Mouse (Mus musculus) lung, embryonic 14.5 days (tissue): ENCODE data around the gene Spg20. TPM values are rescaled to one million over a fixed set of nuclear protein-coding genes. Genes with fewer than 3 reads are reported as not detected.

Experiments
- ATAC-seq: fragments of 200-750 bp; cut with Nextera tagmentation; 2 replicates; pipeline ENCODE4 v1.8.0; 2017; ENCODE audit warnings: mild to moderate bottlenecking, moderate TSS enrichment, moderate library complexity; ENCODE audit not compliant: insufficient read depth
- DNase-seq: peaks from one replicate; pipeline ENCODE4 v3.0.0-alpha.2; 2015
- H3K27ac ChIP-seq: fragments of 300-500 bp; sonication (generic); 2 replicates; pipeline ENCODE4 v1.5.1; 2014; ENCODE audit warnings: low read depth, mild to moderate bottlenecking, moderate library complexity
- H3K27me3 ChIP-seq: fragments of 300-500 bp; sonication (generic); 2 replicates; pipeline ENCODE4 v1.6.1; 2014; ENCODE audit warnings: low read length, control low read depth; ENCODE audit not compliant: insufficient read depth
- H3K36me3 ChIP-seq: fragments of 300-500 bp; sonication (generic); 2 replicates; pipeline ENCODE4 v1.6.1; 2014; ENCODE audit warnings: control low read depth; ENCODE audit not compliant: insufficient read depth
- H3K4me1 ChIP-seq: fragments of 300-500 bp; sonication (generic); 2 replicates; pipeline ENCODE4 v1.6.1; 2014; ENCODE audit warnings: antibody characterized with exemption, control low read depth; ENCODE audit not compliant: insufficient read depth
- H3K4me2 ChIP-seq: fragments of 300-500 bp; sonication (generic); 2 replicates; pipeline ENCODE4 v1.6.1; 2014; ENCODE audit warnings: mild to moderate bottlenecking
- H3K4me3 ChIP-seq: fragments of 300-500 bp; sonication (generic); 2 replicates; pipeline ENCODE4 v1.5.1; 2014; ENCODE audit warnings: low read depth, low read length
- H3K9ac ChIP-seq: fragments of 300-500 bp; sonication (generic); 2 replicates; pipeline ENCODE4 v1.6.1; 2014
- H3K9me3 ChIP-seq: fragments of 300-500 bp; sonication (generic); 2 replicates; pipeline ENCODE4 v1.6.1; 2016; ENCODE audit warnings: low read depth, low read length, control low read depth
- CTCF ChIP-seq: IDR thresholded peaks from 2 replicates; pipeline ENCODE4 v1.5.1; 2016; ENCODE audit warnings: antibody characterized with exemption, low read depth
- WGBS: fragments of 180-500 bp; shearing (Covaris S2); extraction: QIAGEN DNeasy Blood & Tissue Kit; methylation state at CpG from one replicate; pipeline ENCODE4 v1.1.7; 2014; 5-methylcytosine and 5-hydroxymethylcytosine counted together
- polyA plus RNA-seq: library from polyadenylated mRNA; unstranded; fragments of >200 nt; fragmentation: Nextera tagmentation; extraction: Ambion mirVana; gene quantifications from 2 replicates; pipeline ENCODE4 v1.2.1, GENCODE M21; 2014

Gene Spg20
- polyA plus RNA-seq, 1 experiment from 2014 or later: 45.9 TPM

GRCm38 (mm10) chr3:55123064-55123463 lies 11.2 kb downstream of the Spg20 start:
- TF ChIP-seq CTCF: no peak
- no peaks in the 10 kb centered on the region for H3K27me3 ChIP-seq

GRCm38 (mm10) chr3:55129181-55129692 lies 17.3 kb downstream of the Spg20 start:
- TF ChIP-seq CTCF: no peak
- 76% methylated on average over 4 of the region's 4 CpGs for WGBS
- Histone ChIP-seq H3K4me1 (no peaks in the 10 kb centered on the region), H3K27me3 (no peaks in the 10 kb centered on the region), H3K9ac (no peak overlapping the region), H3K4me3 (no peak overlapping the region), H3K36me3 (peaks cover 94% of the 10 kb centered on the region), H3K9me3 (no peaks in the 10 kb centered on the region), H3K27ac (no peak overlapping the region), H3K4me2 (no peak overlapping the region)
- ATAC-seq: no peak
- no peak for DNase-seq

More at GRCm38 (mm10) chr3:55123064-55123463, 11.2 kb downstream of the Spg20 start:
- H3K9me3 ChIP-seq: no peaks in the 10 kb centered on the region
- no peak for ATAC-seq
- peaks cover 91% of the 10 kb centered on the region for H3K36me3 ChIP-seq
- WGBS: 72% methylated on average over 4 of the region's 4 CpGs
- no peak overlapping the region for H3K4me3 ChIP-seq
- H3K27ac ChIP-seq: no peak overlapping the region
- H3K4me1 ChIP-seq: no peaks in the 10 kb centered on the region
- peak; percentile 16 for DNase-seq
- no peak overlapping the region for H3K9ac ChIP-seq
- H3K4me2 ChIP-seq: no peak overlapping the region

- ATAC-seq: no peak
- no peak for DNase-seq
- H3K9ac ChIP-seq: no peak overlapping the region
- no peak overlapping the region for H3K4me3 ChIP-seq
- H3K4me1 ChIP-seq: no peaks in the 10 kb centered on the region
- peaks cover 96% of the 10 kb centered on the region for H3K36me3 ChIP-seq
- H3K27ac ChIP-seq: no peak overlapping the region
- H3K27me3 ChIP-seq: no peaks in the 10 kb centered on the region
- no peak for TF ChIP-seq CTCF
- H3K4me2 ChIP-seq: no peak overlapping the region
- H3K9me3 ChIP-seq: no peaks in the 10 kb centered on the region
- WGBS: 88% methylated on average over 6 of the region's 6 CpGs
These were observed 19.8 kb downstream of the Spg20 start for GRCm38 (mm10) chr3:55131576-55132233.

GRCm38 (mm10) chr3:55137039-55137438 lies 25.1 kb downstream of the Spg20 start, which contains the start of gene Ccdc169:
Gene Ccdc169, plus strand, starts transcription at chr3:55137339.
- Histone ChIP-seq H3K36me3 (peaks cover 58% of the 10 kb centered on the region), H3K4me1 (no peaks in the 10 kb centered on the region), H3K4me3 (no peak within 1 kb of the TSS), H3K9ac (no peak within 1 kb of the TSS), H3K27ac (no peak within 1 kb of the TSS), H3K27me3 (no peaks in the 10 kb centered on the region), H3K9me3 (no peaks in the 10 kb centered on the region), H3K4me2 (no peak within 1 kb of the TSS)
- no peak for ATAC-seq
- TF ChIP-seq CTCF: no peak
- no peak for DNase-seq

GRCm38 (mm10) chr3:55139837-55140236 lies 27.9 kb downstream of the Spg20 start:
- peaks cover 32% of the 10 kb centered on the region for H3K36me3 ChIP-seq
- no peak for ATAC-seq
- TF ChIP-seq CTCF: no peak

GRCm38 (mm10) chr3:55141401-55141800 lies 29.5 kb downstream of the Spg20 start:
- no peaks in the 10 kb centered on the region for H3K9me3 ChIP-seq
- H3K4me2 ChIP-seq: no peak overlapping the region
- DNase-seq: no peak
- no peak for ATAC-seq
- peaks cover 17% of the 10 kb centered on the region for H3K36me3 ChIP-seq
- H3K9ac ChIP-seq: no peak overlapping the region
- no peaks in the 10 kb centered on the region for H3K27me3 ChIP-seq
- H3K27ac ChIP-seq: no peak overlapping the region
- 74% methylated on average over 2 of the region's 2 CpGs for WGBS
- TF ChIP-seq CTCF: no peak
- H3K4me3 ChIP-seq: no peak overlapping the region
- no peaks in the 10 kb centered on the region for H3K4me1 ChIP-seq

More at GRCm38 (mm10) chr3:55139837-55140236, 27.9 kb downstream of the Spg20 start:
- Histone ChIP-seq H3K9ac (no peak overlapping the region), H3K9me3 (no peaks in the 10 kb centered on the region), H3K4me2 (no peak overlapping the region), H3K27me3 (no peaks in the 10 kb centered on the region), H3K27ac (no peak overlapping the region), H3K4me1 (no peaks in the 10 kb centered on the region), H3K4me3 (no peak overlapping the region)
- whole genome bisulfite sequencing: 93% methylated on average over 12 of the region's 12 CpGs
- DNase-seq: no peak

- no peak overlapping the region for H3K4me3 ChIP-seq
- H3K36me3 ChIP-seq: no peaks in the 10 kb centered on the region
- no peak for TF ChIP-seq CTCF
- H3K4me2 ChIP-seq: no peak overlapping the region
- H3K4me1 ChIP-seq: no peaks in the 10 kb centered on the region
- H3K9me3 ChIP-seq: no peaks in the 10 kb centered on the region
- DNase-seq: no peak
- WGBS: 83% methylated on average over 4 of the region's 4 CpGs
- no peak overlapping the region for H3K9ac ChIP-seq
- H3K27me3 ChIP-seq: no peaks in the 10 kb centered on the region
- no peak overlapping the region for H3K27ac ChIP-seq
- no peak for ATAC-seq
These were observed 33.0 kb downstream of the Spg20 start for GRCm38 (mm10) chr3:55144916-55145315.
